Mouse (Mus musculus): ENCODE data around the gene Hephl1.
"Not testable (repeated sequence)": the region's sequence is repeated elsewhere in the genome, so short reads cannot be mapped to it uniquely, and the experiment has no call there.

Gene Hephl1

DNA sequence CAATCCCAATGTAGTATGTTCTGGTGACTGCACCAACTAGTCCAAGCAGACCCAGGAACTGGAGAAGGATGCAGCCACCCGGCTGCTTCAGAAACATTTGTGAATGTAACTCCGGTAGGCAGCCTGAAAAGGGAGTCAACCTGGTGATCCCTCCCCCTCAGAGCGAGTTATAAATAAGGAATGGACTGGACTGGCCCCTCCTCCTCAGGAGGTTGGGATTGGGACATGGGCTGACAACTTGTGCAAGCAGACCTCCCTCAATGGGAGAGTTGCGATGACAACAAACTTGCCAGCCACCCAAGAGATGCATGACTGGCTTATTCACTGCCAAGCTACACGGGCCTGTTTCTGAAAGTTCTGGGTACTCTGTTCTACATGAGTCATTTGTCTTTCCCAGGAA is at the start of gene Hephl1:
Hephl1 (minus strand) TSS at position 101 of the 400 bp plus-strand sequence.
- DNase-seq (ENCODE audit: low spot score in 2 of 2): no peak

GRCm38 (mm10) chr9:15149246-15149926 is 37.5 kb upstream of the Hephl1 start:
- no peak for DNase-seq (ENCODE audit: low spot score in 2 of 2)

DNA sequence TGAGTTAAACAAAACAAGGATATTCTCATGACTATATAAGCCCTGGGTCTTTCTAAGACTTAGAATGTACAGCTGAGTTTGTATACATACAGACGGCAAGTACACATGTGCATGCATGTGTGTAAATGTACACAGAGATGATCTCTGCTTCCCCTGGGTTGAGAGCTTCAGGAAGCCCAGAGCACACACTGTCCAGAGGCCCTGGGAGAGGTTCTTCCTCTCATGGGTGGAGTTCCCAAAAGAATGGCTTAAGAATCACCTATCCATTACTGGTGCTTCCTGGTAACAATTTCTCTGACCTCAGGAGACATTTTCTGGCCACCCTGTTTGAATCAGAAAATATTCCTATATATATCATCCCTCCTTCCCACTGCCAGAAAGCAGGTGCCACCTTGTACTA is 28.6 kb upstream of the Hephl1 start:
- DNase-seq (ENCODE audit: low spot score in 2 of 2): no peak

DNA sequence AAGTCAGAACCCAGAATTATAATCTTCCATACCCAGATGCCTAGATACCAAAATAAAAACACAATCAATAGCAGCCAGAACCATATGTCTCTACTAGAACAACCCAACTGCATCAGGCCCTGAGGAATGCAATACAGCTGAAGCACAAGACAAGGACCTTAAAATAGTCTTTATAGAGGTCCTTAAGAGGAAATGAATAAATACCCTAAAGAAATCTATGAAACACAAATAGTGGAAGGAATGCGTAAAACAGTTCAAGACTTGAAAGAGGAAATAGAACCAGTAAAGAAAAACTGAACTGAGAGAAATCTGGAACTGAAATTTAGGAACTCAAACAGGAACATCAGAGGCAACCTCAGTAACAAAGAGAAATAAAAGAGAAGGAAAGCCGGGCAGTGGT is 14.0 kb upstream of the Hephl1 start:
- DNase-seq (ENCODE audit: low spot score in 2 of 2): no peak

- no peak for DNase-seq (ENCODE audit: low spot score in 2 of 2)
Measured at GRCm38 (mm10) chr9:15122431-15122830, 10.5 kb upstream of the Hephl1 start.

DNA sequence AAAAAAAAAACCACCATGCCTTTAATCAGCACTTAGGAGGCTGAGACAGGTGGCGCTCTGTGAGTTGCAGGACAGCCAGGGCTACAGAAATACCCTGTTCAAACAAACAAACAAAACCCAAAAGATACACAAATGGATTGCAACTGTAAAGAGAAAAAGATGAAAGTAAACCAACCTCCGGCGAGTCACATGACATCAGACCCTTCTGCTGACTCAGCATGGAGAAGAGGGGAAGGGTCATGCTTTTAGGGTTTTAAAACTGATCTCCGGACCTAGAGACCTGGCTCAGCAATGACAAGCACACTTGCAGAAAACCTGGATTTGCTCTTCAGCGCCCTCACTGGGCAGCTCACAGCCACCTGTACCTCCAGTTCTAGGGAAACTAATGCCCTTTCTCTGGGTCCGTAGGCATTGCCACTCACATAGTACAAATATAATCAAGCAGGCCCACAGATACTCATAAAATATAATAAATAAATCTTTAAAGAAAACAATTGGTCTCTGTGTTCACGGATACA is 9.0 kb upstream of the Hephl1 start:
- DNase-seq (ENCODE audit: low spot score in 2 of 2): no peak

DNA sequence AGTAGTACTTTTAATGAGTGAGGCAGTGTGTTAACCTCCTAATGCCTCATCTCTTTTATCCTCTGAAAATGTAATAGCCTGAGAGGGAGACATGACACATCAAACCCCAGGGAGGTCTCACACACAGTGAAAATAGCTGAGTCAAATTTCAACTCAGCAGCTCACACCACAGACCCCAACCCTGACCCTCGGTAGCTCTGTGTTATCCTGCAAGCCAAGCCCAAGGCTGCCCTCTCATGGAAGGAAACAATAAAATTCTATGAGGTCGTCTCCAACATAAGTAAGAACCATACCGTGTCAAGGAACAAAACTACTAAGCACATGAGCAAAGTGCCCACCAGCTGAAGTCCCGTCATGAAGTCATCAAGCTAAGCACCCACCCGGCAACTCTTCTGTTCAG is 8.3 kb upstream of the Hephl1 start:
- no peak for DNase-seq (ENCODE audit: low spot score in 2 of 2)

- no peak for DNase-seq (ENCODE audit: low spot score in 2 of 2)
Measured at GRCm38 (mm10) chr9:15119515-15119914, 7.6 kb upstream of the Hephl1 start.

GRCm38 (mm10) chr9:15116165-15116564 is 4.3 kb upstream of the Hephl1 start:
- no peak for DNase-seq (ENCODE audit: low spot score in 2 of 2)

DNA sequence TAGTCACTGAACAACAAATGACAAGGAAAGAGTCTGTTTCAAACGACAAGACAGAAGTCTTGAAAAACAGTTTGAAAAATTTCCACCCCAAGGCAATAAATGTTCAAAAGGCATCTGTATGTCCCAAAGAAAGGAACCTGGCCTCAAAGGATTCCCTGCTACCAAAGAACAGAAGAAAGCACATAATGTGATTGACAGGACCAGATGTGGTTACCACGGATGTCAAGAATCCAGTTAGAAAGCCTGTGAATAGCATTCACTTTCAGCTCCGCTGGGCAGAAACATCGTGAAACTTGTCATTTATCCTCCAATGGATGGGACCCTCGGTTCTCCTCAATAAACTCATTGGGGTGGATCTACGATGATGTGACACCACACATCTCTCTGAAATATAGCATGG is 2.2 kb upstream of the Hephl1 start:
- no peak for DNase-seq (ENCODE audit: low spot score in 2 of 2)

GRCm38 (mm10) chr9:15108101-15108500 is 3.8 kb downstream of the Hephl1 start:
- no peak for DNase-seq (ENCODE audit: low spot score in 2 of 2)

DNA sequence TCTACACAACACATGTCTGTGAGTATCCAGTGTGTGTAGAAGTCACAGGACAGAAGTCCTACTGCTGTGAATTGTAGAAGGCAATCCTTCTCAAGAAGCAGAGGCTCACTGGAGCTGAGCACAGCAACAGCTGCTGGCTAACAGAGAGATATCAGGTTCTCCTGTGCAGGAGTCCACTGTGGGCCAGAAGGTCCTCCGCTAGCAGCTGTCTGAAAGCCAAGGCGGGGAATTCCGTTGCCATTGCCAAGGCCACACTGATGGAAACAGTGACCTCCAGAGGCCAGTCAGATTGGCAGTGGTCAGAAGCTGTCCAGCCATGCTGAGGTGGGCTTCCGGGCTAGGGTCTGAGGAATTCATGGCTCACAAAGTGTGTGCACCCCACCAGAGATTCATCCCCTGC is 6.8 kb downstream of the Hephl1 start:
- no peak for DNase-seq (ENCODE audit: low spot score in 2 of 2)

DNA sequence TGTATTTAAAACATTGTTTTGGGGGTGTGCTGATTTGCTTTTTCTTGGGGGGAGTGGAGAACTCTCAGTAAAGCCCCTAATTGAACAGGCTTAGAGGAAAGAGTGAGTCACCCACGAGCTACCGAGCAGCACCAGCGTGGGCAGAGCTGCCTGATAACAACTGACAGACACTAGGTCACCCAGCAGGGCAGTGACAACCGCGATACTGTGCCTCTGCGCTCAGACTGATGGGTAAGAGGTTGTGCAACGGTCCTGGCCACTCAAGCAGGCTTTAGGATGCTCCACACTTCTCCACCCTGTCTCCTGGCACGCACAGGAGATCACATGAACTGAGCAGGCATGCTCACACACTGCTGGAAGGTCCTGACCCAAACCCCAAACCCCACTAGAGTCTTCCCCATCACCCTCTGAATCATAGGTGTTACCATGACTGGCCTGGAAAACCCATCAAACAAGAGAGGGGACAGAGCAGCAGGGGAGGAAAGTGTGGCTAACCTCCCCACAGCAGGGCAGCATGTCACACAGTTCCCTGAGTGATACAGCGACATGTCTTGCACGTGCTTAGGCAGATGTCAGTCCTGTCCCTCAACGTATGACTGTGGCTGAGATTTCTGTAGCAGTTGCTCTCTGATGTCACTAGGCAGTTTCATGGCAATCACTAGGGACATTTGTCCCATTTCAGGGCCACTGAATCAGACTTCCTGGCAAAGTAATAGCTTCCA is 8.2 kb downstream of the Hephl1 start:
- DNase-seq (ENCODE audit: low spot score in 2 of 2): no peak

GRCm38 (mm10) chr9:15101531-15102161 is 10.3 kb downstream of the Hephl1 start:
- no peak for DNase-seq (ENCODE audit: low spot score in 2 of 2)

DNA sequence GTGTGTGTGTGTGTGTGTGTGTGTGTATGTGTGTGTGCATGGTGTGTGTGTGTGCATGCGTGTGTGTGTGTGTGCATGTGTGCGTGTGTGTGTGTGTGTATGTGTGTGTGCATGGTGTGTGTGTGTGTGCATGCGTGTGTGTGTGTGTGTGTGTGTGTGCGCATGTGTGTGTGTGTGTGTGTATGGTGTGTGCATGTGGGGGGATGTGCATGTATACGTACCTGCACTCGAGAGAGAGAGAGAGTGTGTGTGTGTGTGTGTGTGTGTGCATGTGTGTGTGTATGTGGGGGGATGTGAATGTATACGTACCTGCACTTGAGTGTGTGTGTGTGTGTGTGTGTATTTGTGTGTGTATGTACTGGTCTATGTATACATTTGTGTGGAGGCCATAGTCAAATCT is 13.5 kb downstream of the Hephl1 start:
- DNase-seq (ENCODE audit: low spot score in 2 of 2): not testable (repeated sequence)

- no peak for DNase-seq (ENCODE audit: low spot score in 2 of 2)
Measured at GRCm38 (mm10) chr9:15097172-15097571, 14.7 kb downstream of the Hephl1 start.

- DNase-seq (ENCODE audit: low spot score in 2 of 2): no peak
Measured at GRCm38 (mm10) chr9:15096161-15096560, 15.7 kb downstream of the Hephl1 start.

DNA sequence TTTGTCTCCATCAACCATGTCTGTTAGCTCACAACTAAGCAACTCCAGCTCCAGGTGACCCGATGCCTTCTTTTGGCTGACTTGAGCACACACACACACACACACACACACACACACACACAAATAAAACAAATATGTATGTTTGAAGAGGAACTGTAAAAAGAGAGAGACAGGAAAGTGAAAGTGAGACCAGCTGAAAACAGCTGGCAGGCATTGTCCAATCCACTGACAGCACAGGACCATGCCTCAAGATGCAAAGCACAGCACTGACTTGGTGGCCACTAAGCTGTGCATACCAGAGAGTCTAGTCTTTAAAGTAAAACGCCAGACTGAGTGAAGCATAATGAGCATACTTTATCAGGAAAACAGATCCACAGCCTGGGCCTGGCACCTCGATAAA is 16.7 kb downstream of the Hephl1 start:
- no peak for DNase-seq (ENCODE audit: low spot score in 2 of 2)

GRCm38 (mm10) chr9:15068686-15069295 is 43.1 kb downstream of the Hephl1 start:
- DNase-seq (ENCODE audit: low spot score in 2 of 2): no peak

- no peak for DNase-seq (ENCODE audit: low spot score in 2 of 2)
Measured at GRCm38 (mm10) chr9:15067995-15068685, 43.8 kb downstream of the Hephl1 start.

DNA sequence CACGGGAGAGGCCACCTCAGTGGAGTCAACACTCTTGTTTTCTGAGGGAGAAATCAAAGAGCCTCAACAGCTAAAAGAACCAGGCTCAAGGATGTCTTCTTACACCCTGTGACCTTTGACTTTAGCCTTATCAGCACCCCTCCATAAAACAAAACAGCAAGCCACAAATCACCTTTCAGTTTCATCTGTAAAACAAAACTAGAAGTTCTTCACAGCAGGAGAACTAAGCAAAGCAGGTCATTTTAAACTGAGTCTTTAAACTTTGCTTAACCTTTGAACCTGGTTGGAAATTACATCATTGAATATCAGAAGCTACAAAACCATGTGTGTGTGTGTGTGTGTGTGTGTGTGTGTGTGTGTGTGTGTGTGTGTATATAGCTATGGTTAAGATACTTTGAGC is 47.7 kb downstream of the Hephl1 start:
- no peak for DNase-seq (ENCODE audit: low spot score in 2 of 2)

DNA sequence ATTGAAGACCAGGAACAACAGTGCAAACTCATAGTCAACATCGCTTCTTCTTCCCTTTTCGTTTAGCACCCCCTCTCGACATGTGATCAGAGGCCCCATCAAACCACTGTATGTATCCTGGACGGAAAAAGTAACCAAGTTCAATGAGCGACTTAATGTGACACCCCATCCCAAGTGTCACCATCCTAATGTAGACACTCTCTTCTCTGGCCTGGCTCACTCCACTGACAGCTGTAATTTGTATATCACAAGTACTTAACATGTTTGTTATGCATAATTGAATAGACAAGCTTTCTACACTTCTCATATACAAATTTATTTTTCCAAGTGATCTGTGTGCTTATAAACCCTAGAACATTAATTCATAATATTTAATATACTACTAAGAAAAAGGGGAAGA is 51.1 kb downstream of the Hephl1 start:
- DNase-seq (ENCODE audit: low spot score in 2 of 2): no peak
